Comparison of ENCODE assay signal across 11 mouse cellular contexts in the genomic region with DNA sequence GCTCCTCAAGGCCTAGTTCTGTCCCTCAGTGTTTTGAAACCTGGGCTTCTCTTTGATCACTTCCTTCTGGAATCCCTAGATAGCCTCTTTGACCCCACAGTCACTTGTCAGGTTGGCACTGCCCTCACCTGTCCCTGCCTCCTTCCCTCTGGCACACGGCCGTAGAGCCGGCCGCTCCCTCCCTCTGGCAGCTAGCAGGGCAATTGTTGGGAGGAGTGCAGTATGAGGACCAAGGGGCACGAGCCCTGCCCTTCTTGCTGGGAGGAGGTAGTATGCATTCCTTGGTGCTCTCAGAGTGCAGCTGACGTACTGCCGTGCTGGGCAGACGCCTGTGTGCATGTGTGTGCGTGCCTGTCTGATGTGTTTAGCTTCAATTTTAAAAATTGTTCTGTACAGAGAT. TPM values are rescaled to one million over a fixed set of nuclear protein-coding genes. Genes with fewer than 3 reads are reported as not detected.
A peak's percentile ranks its signal among the peaks of the same experiment; 100 is the strongest.
DNase-seq lines count a peak whose midpoint lies in the region; ATAC-seq and TF ChIP-seq lines count a peak whose summit lies in the region.
"Had no signal": no experiment of that assay in that cellular context is flagged by ENCODE, and none has a peak within 500 bp of the region (broad histone marks: within the 10 kb centered on the region; RNA-seq: fewer than 3 reads in every experiment).

No protein-coding gene starts in this region.

- 83% methylated on average over 9 of the region's 9 CpGs for WGBS in liver, embryonic 12.5 days (ENCODE audit: insufficient replicate concordance)
- 86% methylated on average over 9 of the region's 9 CpGs for WGBS in liver, embryonic 11.5 days
- 85% methylated on average over 9 of the region's 9 CpGs for whole genome bisulfite sequencing in liver, postnatal 0 days (ENCODE audit: insufficient replicate concordance)
- WGBS in small intestine, adult 2 months, result 39% methylated on average over 9 of the region's 9 CpGs

- peaks cover 34% of the 10 kb centered on the region for H3K4me1 ChIP-seq in liver, embryonic 12.5 days
- peaks cover 29% of the 10 kb centered on the region for H3K4me1 ChIP-seq in liver, embryonic 11.5 days (replicated peaks; ENCODE audit: control insufficient read depth, insufficient read depth, low read length)
- H3K4me1 ChIP-seq in liver, postnatal 0 days (ENCODE audit: insufficient read depth), result peaks cover 19% of the 10 kb centered on the region
- H3K4me1 ChIP-seq in small intestine, adult 2 months (ENCODE audit: control insufficient read depth, insufficient read depth, insufficient read length, low read length), result peaks cover 12% of the 10 kb centered on the region

- no peaks in the 10 kb centered on the region for H3K9me3 ChIP-seq in liver, embryonic 12.5 days (replicated peaks)
- H3K9me3 ChIP-seq in liver, embryonic 11.5 days (ENCODE audit: control insufficient read depth, low read length), result no peaks in the 10 kb centered on the region
- H3K9me3 ChIP-seq in liver, postnatal 0 days (ENCODE audit: low read length), result no peaks in the 10 kb centered on the region

- no peak overlapping the region for H3K4me2 ChIP-seq in liver, embryonic 12.5 days
- no peak overlapping the region for H3K4me2 ChIP-seq in liver, embryonic 11.5 days
- no peak overlapping the region for H3K4me2 ChIP-seq in liver, postnatal 0 days (ENCODE audit: low read depth, low read length)

- no peak for ATAC-seq in liver, embryonic 12.5 days
- ATAC-seq in liver, embryonic 11.5 days (replicated peaks; ENCODE audit: low FRiP score), result no peak
- ATAC-seq in liver, postnatal 0 days, result no peak
- ATAC-seq: Patski had no signal

- H3K27me3 ChIP-seq in liver, embryonic 12.5 days (replicated peaks), result no peaks in the 10 kb centered on the region
- no peaks in the 10 kb centered on the region for H3K27me3 ChIP-seq in liver, embryonic 11.5 days (replicated peaks; ENCODE audit: control insufficient read depth, insufficient read depth, low read length)
- H3K27me3 ChIP-seq in liver, postnatal 0 days (ENCODE audit: insufficient read depth, low read length), result no peaks in the 10 kb centered on the region
- H3K27me3 ChIP-seq in small intestine, adult 2 months (ENCODE audit: control insufficient read depth, insufficient read depth, low read length), result no peaks in the 10 kb centered on the region
- H3K27me3 ChIP-seq: Patski had no signal

- TF ChIP-seq POLR2A in small intestine, adult 2 months (IDR thresholded peaks at IDR 0.05; ENCODE audit: low read depth, low read length), result no peak

- no peak for TF ChIP-seq EP300 in liver, postnatal 0 days (IDR thresholded peaks at IDR 0.05; ENCODE audit: low read depth)

- H3K9ac ChIP-seq in liver, embryonic 12.5 days, result no peak overlapping the region
- H3K9ac ChIP-seq in liver, embryonic 11.5 days (ENCODE audit: low read depth, low read length), result no peak overlapping the region
- H3K9ac ChIP-seq in liver, postnatal 0 days (replicated peaks), result no peak overlapping the region

- DNase-seq in liver, embryonic 11.5 days (ENCODE audit: low spot score), result no peak
- peak; percentile 70 to 73 for DNase-seq in cerebellum, postnatal 25 days
- peak; percentile 11 for DNase-seq in liver, postnatal 0 days
- DNase-seq in kidney, adult 9 months, result no peak
- DNase-seq in layer of hippocampus, postnatal 25 days (ENCODE audit: extremely low spot score in 1 of 2, low spot score in 1 of 2), result no peak
- DNase-seq: adrenal gland, adult 8-10 months; heart, postnatal 10 days; kidney, postnatal 4 days had no signal

- 0 out of 2 replicates have a peak overlapping the region, but pooled peaks have one; percentile 17 for H3K27ac ChIP-seq in liver, embryonic 12.5 days
- H3K27ac ChIP-seq in liver, embryonic 11.5 days (ENCODE audit: low read depth, low read length), result no peak overlapping the region
- no peak overlapping the region for H3K27ac ChIP-seq in liver, postnatal 0 days (ENCODE audit: low read depth)
- H3K27ac ChIP-seq in small intestine, adult 2 months (ENCODE audit: insufficient read depth, low read depth, low read length), result peak overlapping the region; percentile 91

- H3K4me3 ChIP-seq in liver, embryonic 12.5 days, result no peak overlapping the region
- no peak overlapping the region for H3K4me3 ChIP-seq in liver, embryonic 11.5 days (ENCODE audit: low read depth, low read length)
- no peak overlapping the region for H3K4me3 ChIP-seq in liver, postnatal 0 days (ENCODE audit: low read depth, low read length)
- H3K4me3 ChIP-seq in small intestine, adult 2 months (ENCODE audit: low read depth, low read length), result no peak overlapping the region

- peaks cover 99% of the 10 kb centered on the region for H3K36me3 ChIP-seq in liver, embryonic 12.5 days
- peaks cover 56% of the 10 kb centered on the region for H3K36me3 ChIP-seq in liver, embryonic 11.5 days (ENCODE audit: control insufficient read depth, insufficient read depth, low read length)
- H3K36me3 ChIP-seq in liver, postnatal 0 days (replicated peaks; ENCODE audit: insufficient read depth, low read length), result peaks cover 55% of the 10 kb centered on the region
- peaks cover 25% of the 10 kb centered on the region for H3K36me3 ChIP-seq in small intestine, adult 2 months (ENCODE audit: control insufficient read depth, insufficient read depth, low read length)

- TF ChIP-seq CTCF in liver, postnatal 0 days (IDR thresholded peaks at IDR 0.05; ENCODE audit: low read depth), result no peak
- no peak for TF ChIP-seq CTCF in small intestine, adult 2 months (IDR thresholded peaks at IDR 0.05; ENCODE audit: extremely low read depth, insufficient read length, insufficient replicate concordance, low read depth, low read length)

RNA-seq across cellular contexts. Expression of a gene that starts 17.2 kb away (rescaled TPM):
- 48.9 and 50.1 TPM in 2 replicates for polyA plus RNA-seq in liver, embryonic 12.5 days (2016; fragmentation: Nextera tagmentation; extraction: Ambion mirVana)
- 44.8 and 45.3 TPM in 2 replicates for polyA plus RNA-seq in liver, embryonic 11.5 days (2014; fragmentation: Nextera tagmentation; extraction: Ambion mirVana)
- 6.1 and 6.9 TPM in 2 replicates for polyA plus RNA-seq in liver, postnatal 0 days (2015; fragmentation: Nextera tagmentation; extraction: Ambion mirVana)
- 5.8 and 7.1 TPM in 2 replicates for polyA plus RNA-seq in small intestine, adult 2 months (2012; rRNA removed)
- 1 to 10 TPM; 1.3 to 2.4 TPM for total RNA-seq in layer of hippocampus, postnatal 25 days (2021)

RNA-seq across cellular contexts. Expression of a gene that starts 26.2 kb away (rescaled TPM):
- 76.4 and 77.8 TPM in 2 replicates for polyA plus RNA-seq in liver, embryonic 12.5 days (2016; fragmentation: Nextera tagmentation; extraction: Ambion mirVana)
- 98.8 and 105 TPM in 2 replicates for polyA plus RNA-seq in liver, embryonic 11.5 days (2014; fragmentation: Nextera tagmentation; extraction: Ambion mirVana)
- polyA plus RNA-seq in liver, postnatal 0 days (2015; fragmentation: Nextera tagmentation; extraction: Ambion mirVana), result 63.3 and 65.0 TPM in 2 replicates
- polyA plus RNA-seq in small intestine, adult 2 months (2012; rRNA removed), result 139 and 334 TPM in 2 replicates
- total RNA-seq in layer of hippocampus, postnatal 25 days (2021), result 100 to 1,000 TPM; 390 to 418 TPM

RNA-seq across cellular contexts. Expression of a gene that starts 30.5 kb away (rescaled TPM):
- polyA plus RNA-seq in liver, embryonic 12.5 days (2016; fragmentation: Nextera tagmentation; extraction: Ambion mirVana), result 18.7 and 20.2 TPM in 2 replicates
- polyA plus RNA-seq in liver, embryonic 11.5 days (2014; fragmentation: Nextera tagmentation; extraction: Ambion mirVana), result 28.9 and 34.1 TPM in 2 replicates
- polyA plus RNA-seq in liver, postnatal 0 days (2015; fragmentation: Nextera tagmentation; extraction: Ambion mirVana), result 3.9 and 5.1 TPM in 2 replicates
- 10.4 and 21.5 TPM in 2 replicates for polyA plus RNA-seq in small intestine, adult 2 months (2012; rRNA removed)
- 10 to 100 TPM; 19.6 to 23.2 TPM for total RNA-seq in layer of hippocampus, postnatal 25 days (2021)

RNA-seq across cellular contexts. Expression of a gene that starts 32.8 kb away (rescaled TPM):
- polyA plus RNA-seq in liver, embryonic 12.5 days (2016; fragmentation: Nextera tagmentation; extraction: Ambion mirVana), result 816 and 835 TPM in 2 replicates
- polyA plus RNA-seq in liver, embryonic 11.5 days (2014; fragmentation: Nextera tagmentation; extraction: Ambion mirVana), result 1,141 and 1,182 TPM in 2 replicates
- 647 and 656 TPM in 2 replicates for polyA plus RNA-seq in liver, postnatal 0 days (2015; fragmentation: Nextera tagmentation; extraction: Ambion mirVana)
- 48.6 and 118 TPM in 2 replicates for polyA plus RNA-seq in small intestine, adult 2 months (2012; rRNA removed)
- 100 to 1,000 TPM; 281 to 291 TPM for total RNA-seq in layer of hippocampus, postnatal 25 days (2021)

RNA-seq across cellular contexts. Expression of a gene that starts 48.1 kb away (rescaled TPM):
- 187 and 200 TPM in 2 replicates for polyA plus RNA-seq in liver, embryonic 12.5 days (2016; fragmentation: Nextera tagmentation; extraction: Ambion mirVana)
- 299 and 304 TPM in 2 replicates for polyA plus RNA-seq in liver, embryonic 11.5 days (2014; fragmentation: Nextera tagmentation; extraction: Ambion mirVana)
- polyA plus RNA-seq in liver, postnatal 0 days (2015; fragmentation: Nextera tagmentation; extraction: Ambion mirVana), result 317 and 319 TPM in 2 replicates
- 39.5 and 53.3 TPM in 2 replicates for polyA plus RNA-seq in small intestine, adult 2 months (2012; rRNA removed)
- 10 to 100 TPM; 14.0 to 16.9 TPM for total RNA-seq in layer of hippocampus, postnatal 25 days (2021)

Comparison
In these comparisons a context has a peak if more than half of its experiments do, and no peak if none do; other contexts are left out.
1. H3K27ac ChIP-seq: peak in liver, embryonic 12.5 days (single experiment) and small intestine, adult 2 months (single experiment); none in liver, embryonic 11.5 days (single experiment) and liver, postnatal 0 days (single experiment).
2. DNase-seq: peak in cerebellum, postnatal 25 days (2 of 2) and liver, postnatal 0 days (single experiment); none in liver, embryonic 11.5 days (single experiment), kidney, adult 9 months (single experiment) and layer of hippocampus, postnatal 25 days (0 of 2).